Mouse (Mus musculus): Measurements from ENCODE around the gene Ptgir. TPM values are rescaled to one million over a fixed set of nuclear protein-coding genes. Genes with fewer than 3 reads are reported as not detected.
A peak's percentile ranks its signal among the peaks of the same experiment; 100 is the strongest.

Gene Ptgir
- polyA plus RNA-seq, 1 experiment from 2014 or later, result 2.6 TPM

- H3K4me1 ChIP-seq (ENCODE audit: insufficient read depth, low read length), result peaks cover 45% of the 10 kb centered on the region
- H3K9ac ChIP-seq (replicated peaks; ENCODE audit: low read length), result no peak overlapping the region
- 83% methylated on average over 2 of the region's 2 CpGs for WGBS
- no peak overlapping the region for H3K4me3 ChIP-seq (ENCODE audit: low read length)
- H3K4me2 ChIP-seq (replicated peaks; ENCODE audit: low read depth, low read length), result no peak overlapping the region
- no peaks in the 10 kb centered on the region for H3K36me3 ChIP-seq (ENCODE audit: insufficient read depth, low read length)
- no peak overlapping the region for H3K27ac ChIP-seq (ENCODE audit: low read length)
- no peaks in the 10 kb centered on the region for H3K27me3 ChIP-seq (ENCODE audit: insufficient read depth, low read length)
- H3K9me3 ChIP-seq (ENCODE audit: low read length), result no peaks in the 10 kb centered on the region
- ATAC-seq (ENCODE audit: low FRiP score, low TSS enrichment), result no peak
Observed at GRCm38 (mm10) chr7:16903439-16903955, 2.8 kb upstream of the Ptgir start.

- no peak overlapping the region for H3K9ac ChIP-seq (replicated peaks; ENCODE audit: low read length)
- H3K4me1 ChIP-seq (ENCODE audit: insufficient read depth, low read length), result peaks cover 49% of the 10 kb centered on the region
- no peak for ATAC-seq (ENCODE audit: low FRiP score, low TSS enrichment)
Observed at GRCm38 (mm10) chr7:16904120-16904675, 2.1 kb upstream of the Ptgir start.

GRCm38 (mm10) chr7:16905491-16906021 is 734 bp upstream of the Ptgir start:
- peaks cover 59% of the 10 kb centered on the region for H3K4me1 ChIP-seq (ENCODE audit: insufficient read depth, low read length)
- peak; percentile 74 for ATAC-seq (ENCODE audit: low FRiP score, low TSS enrichment)
- peak overlapping the region; percentile 71 for H3K27ac ChIP-seq (ENCODE audit: low read length)

More at GRCm38 (mm10) chr7:16904120-16904675, 2.1 kb upstream of the Ptgir start:
- Histone ChIP-seq H3K9me3 (ENCODE audit: low read length) (no peaks in the 10 kb centered on the region), H3K4me2 (replicated peaks; ENCODE audit: low read depth, low read length) (no peak overlapping the region), H3K4me3 (ENCODE audit: low read length) (no peak overlapping the region), H3K27me3 (ENCODE audit: insufficient read depth, low read length) (no peaks in the 10 kb centered on the region), H3K27ac (ENCODE audit: low read length) (no peak overlapping the region), H3K36me3 (ENCODE audit: insufficient read depth, low read length) (no peaks in the 10 kb centered on the region)
- 26% methylated on average over 8 of the region's 10 CpGs for WGBS

GRCm38 (mm10) chr7:16906889-16907559 is 734 bp downstream of the Ptgir start:
- Histone ChIP-seq H3K4me1 (ENCODE audit: insufficient read depth, low read length) (peaks cover 51% of the 10 kb centered on the region), H3K9ac (replicated peaks; ENCODE audit: low read length) (0 out of 2 replicates have a peak overlapping the region, but pooled peaks have one; percentile 13)
- ATAC-seq (ENCODE audit: low FRiP score, low TSS enrichment), result no peak

More at GRCm38 (mm10) chr7:16905491-16906021, 734 bp upstream of the Ptgir start:
- H3K27me3 ChIP-seq (ENCODE audit: insufficient read depth, low read length), result no peaks in the 10 kb centered on the region
- H3K4me2 ChIP-seq (replicated peaks; ENCODE audit: low read depth, low read length), result no peak overlapping the region
- H3K9ac ChIP-seq (replicated peaks; ENCODE audit: low read length), result no peak overlapping the region
- no peak overlapping the region for H3K4me3 ChIP-seq (ENCODE audit: low read length)
- H3K9me3 ChIP-seq (ENCODE audit: low read length), result no peaks in the 10 kb centered on the region
- no peaks in the 10 kb centered on the region for H3K36me3 ChIP-seq (ENCODE audit: insufficient read depth, low read length)
- 20% methylated on average over 9 of the region's 9 CpGs for WGBS

GRCm38 (mm10) chr7:16907842-16908241 is 1.6 kb downstream of the Ptgir start:
- H3K9ac ChIP-seq (replicated peaks; ENCODE audit: low read length), result no peak overlapping the region
- no peaks in the 10 kb centered on the region for H3K9me3 ChIP-seq (ENCODE audit: low read length)
- H3K4me2 ChIP-seq (replicated peaks; ENCODE audit: low read depth, low read length), result peak overlapping the region; percentile 1; the same call in 1 of the 2 replicates
- peaks cover 49% of the 10 kb centered on the region for H3K4me1 ChIP-seq (ENCODE audit: insufficient read depth, low read length)
- no peak overlapping the region for H3K27ac ChIP-seq (ENCODE audit: low read length)
- no peaks in the 10 kb centered on the region for H3K36me3 ChIP-seq (ENCODE audit: insufficient read depth, low read length)
- no peaks in the 10 kb centered on the region for H3K27me3 ChIP-seq (ENCODE audit: insufficient read depth, low read length)
- ATAC-seq (ENCODE audit: low FRiP score, low TSS enrichment), result no peak
- WGBS, result 42% methylated on average over 7 of the region's 7 CpGs
- H3K4me3 ChIP-seq (ENCODE audit: low read length), result no peak overlapping the region

More at GRCm38 (mm10) chr7:16906889-16907559, 734 bp downstream of the Ptgir start:
- Histone ChIP-seq H3K27ac (ENCODE audit: low read length) (no peak overlapping the region), H3K9me3 (ENCODE audit: low read length) (no peaks in the 10 kb centered on the region), H3K36me3 (ENCODE audit: insufficient read depth, low read length) (no peaks in the 10 kb centered on the region), H3K4me2 (replicated peaks; ENCODE audit: low read depth, low read length) (no peak overlapping the region; the same call in 1 of the 2 replicates), H3K27me3 (ENCODE audit: insufficient read depth, low read length) (no peaks in the 10 kb centered on the region), H3K4me3 (ENCODE audit: low read length) (no peak overlapping the region)
- WGBS, result 92% methylated on average over 41 of the region's 41 CpGs

- no peak for ATAC-seq (ENCODE audit: low FRiP score, low TSS enrichment)
- 36% methylated on average over 11 of the region's 11 CpGs for WGBS
- Histone ChIP-seq H3K27ac (ENCODE audit: low read length) (no peak overlapping the region), H3K4me3 (ENCODE audit: low read length) (no peak overlapping the region), H3K9ac (replicated peaks; ENCODE audit: low read length) (no peak overlapping the region), H3K4me1 (ENCODE audit: insufficient read depth, low read length) (peaks cover 49% of the 10 kb centered on the region), H3K27me3 (ENCODE audit: insufficient read depth, low read length) (no peaks in the 10 kb centered on the region), H3K36me3 (ENCODE audit: insufficient read depth, low read length) (no peaks in the 10 kb centered on the region), H3K4me2 (replicated peaks; ENCODE audit: low read depth, low read length) (peak overlapping the region; percentile 1), H3K9me3 (ENCODE audit: low read length) (no peaks in the 10 kb centered on the region)
Observed at GRCm38 (mm10) chr7:16908367-16908766, 2.1 kb downstream of the Ptgir start.

- WGBS, result 52% methylated on average over 11 of the region's 11 CpGs
- Histone ChIP-seq H3K4me2 (replicated peaks; ENCODE audit: low read depth, low read length) (peak overlapping the region; percentile 1; the same call in 1 of the 2 replicates), H3K27me3 (ENCODE audit: insufficient read depth, low read length) (no peaks in the 10 kb centered on the region), H3K9ac (replicated peaks; ENCODE audit: low read length) (no peak overlapping the region), H3K4me1 (ENCODE audit: insufficient read depth, low read length) (peaks cover 48% of the 10 kb centered on the region), H3K9me3 (ENCODE audit: low read length) (no peaks in the 10 kb centered on the region), H3K4me3 (ENCODE audit: low read length) (no peak overlapping the region), H3K36me3 (ENCODE audit: insufficient read depth, low read length) (no peaks in the 10 kb centered on the region), H3K27ac (ENCODE audit: low read length) (no peak overlapping the region)
- ATAC-seq (ENCODE audit: low FRiP score, low TSS enrichment), result no peak
Observed at GRCm38 (mm10) chr7:16908859-16909258, 2.6 kb downstream of the Ptgir start.

- no peak overlapping the region for H3K27ac ChIP-seq (ENCODE audit: low read length)
- H3K9me3 ChIP-seq (ENCODE audit: low read length), result no peaks in the 10 kb centered on the region
- 27% methylated on average over 10 of the region's 10 CpGs for WGBS
- H3K36me3 ChIP-seq (ENCODE audit: insufficient read depth, low read length), result peaks cover 7% of the 10 kb centered on the region
- H3K4me2 ChIP-seq (replicated peaks; ENCODE audit: low read depth, low read length), result no peak overlapping the region
- ATAC-seq (ENCODE audit: low FRiP score, low TSS enrichment), result no peak
- 0 out of 2 replicates have a peak overlapping the region, but pooled peaks have one; percentile 15 for H3K9ac ChIP-seq (replicated peaks; ENCODE audit: low read length)
- peaks cover 39% of the 10 kb centered on the region for H3K4me1 ChIP-seq (ENCODE audit: insufficient read depth, low read length)
- H3K4me3 ChIP-seq (ENCODE audit: low read length), result no peak overlapping the region
- H3K27me3 ChIP-seq (ENCODE audit: insufficient read depth, low read length), result no peaks in the 10 kb centered on the region
Observed at GRCm38 (mm10) chr7:16909909-16910308, 3.6 kb downstream of the Ptgir start.

GRCm38 (mm10) chr7:16911904-16912303 is 5.6 kb downstream of the Ptgir start:
- Histone ChIP-seq H3K9me3 (ENCODE audit: low read length) (no peaks in the 10 kb centered on the region), H3K4me3 (ENCODE audit: low read length) (no peak overlapping the region), H3K4me2 (replicated peaks; ENCODE audit: low read depth, low read length) (no peak overlapping the region), H3K27ac (ENCODE audit: low read length) (no peak overlapping the region), H3K36me3 (ENCODE audit: insufficient read depth, low read length) (peaks cover 26% of the 10 kb centered on the region), H3K4me1 (ENCODE audit: insufficient read depth, low read length) (peaks cover 22% of the 10 kb centered on the region), H3K27me3 (ENCODE audit: insufficient read depth, low read length) (no peaks in the 10 kb centered on the region), H3K9ac (replicated peaks; ENCODE audit: low read length) (no peak overlapping the region)
- no peak for ATAC-seq (ENCODE audit: low FRiP score, low TSS enrichment)
- whole genome bisulfite sequencing, result 93% methylated on average over 3 of the region's 3 CpGs

GRCm38 (mm10) chr7:16912360-16912759 is 6.1 kb downstream of the Ptgir start:
- Histone ChIP-seq H3K27ac (ENCODE audit: low read length) (no peak overlapping the region), H3K4me2 (replicated peaks; ENCODE audit: low read depth, low read length) (no peak overlapping the region), H3K27me3 (ENCODE audit: insufficient read depth, low read length) (no peaks in the 10 kb centered on the region), H3K36me3 (ENCODE audit: insufficient read depth, low read length) (peaks cover 30% of the 10 kb centered on the region), H3K4me1 (ENCODE audit: insufficient read depth, low read length) (peaks cover 22% of the 10 kb centered on the region), H3K9me3 (ENCODE audit: low read length) (no peaks in the 10 kb centered on the region), H3K4me3 (ENCODE audit: low read length) (no peak overlapping the region), H3K9ac (replicated peaks; ENCODE audit: low read length) (no peak overlapping the region)
- no peak for ATAC-seq (ENCODE audit: low FRiP score, low TSS enrichment)
- 71% methylated on average over 6 of the region's 6 CpGs for WGBS

All from kidney, embryonic 16.5 days (tissue).